Mouse (Mus musculus) inflammation-experienced regulatory T-cells, adult 6 months (primary cell): ENCODE results near the gene Fam222a. TPM values are rescaled to one million over a fixed set of nuclear protein-coding genes. Genes with fewer than 3 reads are reported as not detected.
A peak's percentile ranks its signal among the peaks of the same experiment; 100 is the strongest.

Experiments
- ATAC-seq: one replicate; pipeline ENCODE4 v1.8.0; 2017
- polyA plus RNA-seq, 3 experiments: library from polyadenylated mRNA; unstranded; fragments of 100-300 nt; shearing (Covaris generic); gene quantifications; one replicate each; pipeline ENCODE4 v1.2.1; 2017

Gene Fam222a
- polyA plus RNA-seq, 3 experiments from 2014 or later = not detected

DNA sequence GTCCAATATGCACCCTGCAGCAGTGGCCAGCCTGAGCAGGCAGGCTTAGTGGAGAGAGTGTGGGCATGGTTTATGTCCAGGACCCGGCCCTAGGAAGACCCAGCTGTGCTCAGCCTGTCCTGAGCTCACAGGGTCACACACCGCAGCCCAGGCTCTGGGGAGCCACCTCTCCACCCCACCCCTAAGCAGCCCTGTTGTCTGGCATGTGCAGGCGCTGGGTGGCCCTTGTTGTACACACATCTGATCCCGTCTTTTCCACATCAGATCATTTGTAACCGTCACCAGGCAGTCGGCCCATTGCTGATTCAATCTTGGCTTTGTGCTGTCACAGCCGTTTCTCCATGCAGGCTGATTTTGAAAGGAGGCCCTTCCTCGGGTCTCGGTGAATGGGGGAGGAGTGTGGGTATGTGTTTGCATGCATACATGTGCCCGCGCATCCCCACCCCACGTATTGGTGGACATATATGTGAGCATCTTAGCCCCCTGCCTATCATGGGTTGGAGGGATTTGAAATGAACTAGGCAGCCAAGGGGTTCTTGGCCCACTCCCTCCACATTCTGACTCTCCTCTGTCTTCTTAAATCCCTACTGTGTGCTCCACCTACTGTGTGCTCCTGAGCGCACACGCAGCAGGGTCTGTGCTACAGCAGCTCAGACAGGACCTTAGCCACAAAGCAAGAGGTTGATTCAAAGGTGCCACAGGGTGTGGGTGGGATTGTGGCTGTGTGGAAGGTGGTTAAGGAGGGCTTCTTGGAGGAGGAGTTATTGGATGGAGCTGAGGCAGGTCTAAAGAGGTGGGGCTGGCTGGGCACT is 16.7 kb downstream of the Fam222a start:
- ATAC-seq = no peak

GRCm38 (mm10) chr5:114585682-114586081 is 17.9 kb downstream of the Fam222a start:
- ATAC-seq = no peak

GRCm38 (mm10) chr5:114587908-114588307 is 20.1 kb downstream of the Fam222a start:
- no peak for ATAC-seq

DNA sequence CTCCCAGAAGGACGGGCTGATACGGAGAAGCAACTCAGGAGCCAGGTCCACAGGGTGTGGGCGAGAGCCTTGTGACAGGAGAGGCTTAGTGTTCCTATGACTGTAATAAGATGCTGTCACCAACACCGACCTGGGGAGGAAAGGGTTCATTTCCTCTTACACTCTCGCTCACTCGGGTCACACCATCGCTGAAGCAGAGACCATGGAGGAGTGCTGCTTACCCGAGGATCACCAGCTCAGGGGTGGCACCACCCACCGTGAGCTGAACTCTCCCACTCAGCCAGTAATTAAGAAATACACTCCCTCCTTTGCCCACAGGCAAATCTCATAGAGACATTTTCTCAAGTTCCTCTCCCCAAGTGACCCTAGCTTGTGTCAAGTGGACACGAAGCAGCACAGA is 20.6 kb downstream of the Fam222a start:
- no peak for ATAC-seq

GRCm38 (mm10) chr5:114589026-114589425 is 21.2 kb downstream of the Fam222a start:
- ATAC-seq = no peak

DNA sequence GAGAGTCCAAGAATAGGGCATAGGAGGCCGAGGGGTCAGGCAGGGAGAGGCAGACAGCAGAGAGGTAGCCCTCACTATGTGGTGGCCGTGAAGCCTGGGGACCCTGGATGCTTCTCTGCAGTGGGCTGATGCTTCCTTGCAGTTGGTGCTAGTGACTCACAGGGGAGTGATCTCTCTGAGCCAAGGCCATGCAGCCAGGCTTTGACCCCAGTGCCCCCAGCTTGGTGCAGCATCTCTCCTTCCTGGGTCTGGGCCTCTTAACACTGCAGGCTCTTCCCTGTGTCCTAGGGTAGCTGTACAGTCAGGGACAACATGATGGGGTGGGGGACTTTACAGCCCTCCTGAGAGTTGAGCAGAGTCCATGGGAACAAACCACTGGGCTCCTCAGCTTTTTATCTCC is 21.6 kb downstream of the Fam222a start:
- ATAC-seq = no peak

GRCm38 (mm10) chr5:114590043-114590913 is 22.5 kb downstream of the Fam222a start:
- ATAC-seq = no peak

GRCm38 (mm10) chr5:114591151-114591561 is 23.3 kb downstream of the Fam222a start:
- ATAC-seq = no peak

- no peak for ATAC-seq
Observed at GRCm38 (mm10) chr5:114592463-114593160, 24.8 kb downstream of the Fam222a start.

GRCm38 (mm10) chr5:114593161-114593821 is 25.5 kb downstream of the Fam222a start:
- ATAC-seq = no peak

DNA sequence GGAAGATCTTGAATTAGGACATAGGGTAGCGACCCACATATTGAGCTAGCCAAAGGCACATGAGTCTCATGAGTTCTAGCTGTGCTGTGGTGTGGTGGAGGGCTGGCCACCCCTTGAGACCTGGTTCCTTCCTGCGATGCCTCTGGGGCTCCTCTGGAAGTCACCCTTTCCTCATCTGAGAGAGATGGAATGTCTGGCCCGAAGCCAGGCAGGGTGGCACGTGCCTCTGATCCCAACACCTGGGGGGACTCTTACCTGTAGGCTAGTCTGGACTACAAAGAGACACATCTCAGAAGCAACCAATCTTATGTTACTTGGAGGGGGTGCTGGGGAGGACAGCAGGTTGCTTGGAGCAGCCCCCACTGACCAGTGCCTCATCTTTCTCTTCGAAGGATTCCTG is 26.1 kb downstream of the Fam222a start:
- ATAC-seq = no peak

- ATAC-seq = peak; percentile 14
Observed at GRCm38 (mm10) chr5:114594741-114595241, 27.0 kb downstream of the Fam222a start.

DNA sequence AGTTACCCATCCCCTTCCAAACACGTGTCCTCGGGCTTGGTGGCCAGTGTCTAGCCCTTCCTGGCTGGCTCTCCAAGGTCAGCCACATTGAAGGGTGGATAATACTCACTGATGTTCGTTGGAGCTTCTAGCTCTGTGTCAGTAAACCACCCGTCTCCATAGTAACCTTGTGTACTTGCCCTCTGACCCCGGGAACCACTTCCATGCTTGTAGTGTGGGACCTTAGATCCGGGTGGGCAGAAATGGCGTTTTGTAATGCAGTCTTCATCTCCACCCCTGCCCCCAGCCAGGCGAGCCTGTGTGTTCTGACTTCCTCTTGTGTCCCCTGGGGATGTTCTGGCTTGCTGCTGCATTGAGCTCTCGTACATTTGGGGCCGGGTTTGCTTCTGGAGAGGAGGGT is 28.8 kb downstream of the Fam222a start:
- no peak for ATAC-seq

GRCm38 (mm10) chr5:114597222-114597621 is 29.4 kb downstream of the Fam222a start:
- ATAC-seq = no peak

GRCm38 (mm10) chr5:114597652-114598051 is 29.8 kb downstream of the Fam222a start:
- no peak for ATAC-seq

DNA sequence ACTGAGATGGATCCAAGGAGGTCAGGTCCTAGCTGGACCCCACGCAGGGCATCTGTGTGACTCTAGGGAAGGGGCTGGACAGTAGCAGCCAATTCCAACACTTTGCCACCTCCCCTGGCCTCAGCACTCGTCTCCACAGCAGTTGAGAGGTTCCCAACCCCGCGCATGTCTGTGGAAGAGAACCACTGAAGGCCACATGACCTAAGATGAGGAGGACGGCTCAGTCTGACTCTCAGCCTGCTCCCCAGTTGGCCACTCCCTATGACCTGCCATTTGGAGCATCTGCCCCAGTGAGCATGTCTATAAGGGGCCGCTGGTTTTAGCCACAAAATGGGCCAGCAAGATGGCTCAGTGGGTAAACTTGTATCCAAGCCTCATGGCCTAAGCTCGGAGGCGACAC is 34.2 kb downstream of the Fam222a start:
- no peak for ATAC-seq

DNA sequence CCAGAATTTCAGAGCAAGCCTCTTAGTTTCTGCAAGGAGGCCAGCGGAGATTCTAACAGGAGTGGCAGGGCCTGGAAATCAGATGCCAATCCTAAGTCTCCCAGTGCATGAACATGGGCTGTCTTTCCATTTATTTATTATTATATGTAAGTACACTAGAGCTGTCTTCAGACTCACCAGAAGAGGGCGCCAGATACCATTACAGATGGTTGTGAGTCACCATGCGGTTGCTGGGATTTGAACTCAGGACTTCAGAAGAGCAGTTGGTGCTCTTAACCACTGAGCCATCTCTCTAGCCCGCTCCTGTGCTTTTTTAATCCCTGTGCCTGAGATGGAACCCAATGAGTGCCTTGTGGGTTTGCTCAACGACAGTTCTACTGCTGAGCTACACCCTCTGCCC is 36.2 kb downstream of the Fam222a start:
- no peak for ATAC-seq

DNA sequence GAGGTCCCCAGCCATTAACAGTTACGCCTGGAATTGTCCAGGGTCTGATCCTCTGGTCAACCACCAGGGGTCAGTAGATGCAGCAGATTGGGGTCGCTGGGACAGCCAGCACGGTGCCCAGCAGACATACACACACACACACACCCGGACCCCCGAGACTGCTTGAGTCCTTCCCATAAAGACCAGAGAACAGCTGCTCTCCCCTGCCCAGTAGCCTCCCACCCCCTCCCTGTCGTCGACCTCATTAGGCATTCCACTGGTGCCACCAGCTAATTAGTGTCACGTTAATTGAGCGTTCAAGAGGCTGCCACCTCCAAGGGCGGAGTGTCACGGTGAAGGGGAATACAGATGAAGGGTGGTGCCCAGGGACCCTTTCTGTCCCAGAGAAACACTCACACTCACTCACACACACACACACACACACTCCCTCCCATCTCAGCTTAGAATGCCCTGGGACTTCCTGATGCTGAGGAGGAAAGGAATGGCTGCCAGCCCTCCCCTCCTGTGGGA is 37.0 kb downstream of the Fam222a start:
- ATAC-seq = no peak

- no peak for ATAC-seq
Observed at GRCm38 (mm10) chr5:114605981-114606380, 38.2 kb downstream of the Fam222a start.

GRCm38 (mm10) chr5:114607651-114608050 is 39.8 kb downstream of the Fam222a start:
- ATAC-seq = no peak

GRCm38 (mm10) chr5:114608516-114608915 is 40.7 kb downstream of the Fam222a start:
- ATAC-seq = peak; percentile 38

- no peak for ATAC-seq
Observed at GRCm38 (mm10) chr5:114611256-114611655, 43.4 kb downstream of the Fam222a start.
